Mouse (Mus musculus) lung, postnatal 0 days (tissue): ENCODE measurements around the gene Cldn13. TPM values are rescaled to one million over a fixed set of nuclear protein-coding genes. Genes with fewer than 3 reads are reported as not detected.
"Not testable (repeated sequence)": the region's sequence is repeated elsewhere in the genome, so short reads cannot be mapped to it uniquely, and the experiment has no call there.

Source experiments
- ATAC-seq: fragments of 200-750 bp; cut with Nextera tagmentation; 2 replicates; pipeline ENCODE4 v1.8.0; 2017; ENCODE audit warnings: moderate library complexity
- DNase-seq: peaks from one replicate; pipeline ENCODE4 v3.0.0-alpha.2; 2016; ENCODE audit warnings: low spot score
- H3K27ac ChIP-seq: fragments of 300-500 bp; sonication (generic); 2 replicates; pipeline ENCODE4 v1.5.1; 2014; ENCODE audit warnings: antibody characterized with exemption, mild to moderate bottlenecking, low read length, mixed read lengths
- H3K27me3 ChIP-seq: fragments of 300-500 bp; sonication (generic); replicated peaks from 2 replicates; pipeline ENCODE4 v1.6.1; 2014; ENCODE audit warnings: low read length, mixed read lengths; ENCODE audit not compliant: insufficient read depth
- H3K36me3 ChIP-seq: fragments of 300-500 bp; sonication (generic); 2 replicates; pipeline ENCODE4 v1.6.1; 2014; ENCODE audit warnings: low read length, mixed read lengths; ENCODE audit not compliant: insufficient read depth
- H3K4me1 ChIP-seq: fragments of 300-500 bp; sonication (generic); 2 replicates; pipeline ENCODE4 v1.6.1; 2014; ENCODE audit warnings: antibody characterized with exemption, low read depth, low read length, mixed read lengths; ENCODE audit not compliant: insufficient read depth
- H3K4me2 ChIP-seq: fragments of 300-500 bp; sonication (generic); replicated peaks from 2 replicates; pipeline ENCODE4 v1.6.1; 2014; ENCODE audit warnings: low read depth, mild to moderate bottlenecking, low read length, moderate library complexity, mixed read lengths
- H3K4me3 ChIP-seq: fragments of 300-500 bp; sonication (generic); 2 replicates; pipeline ENCODE4 v1.5.1; 2014; ENCODE audit warnings: low read depth, low read length
- H3K9ac ChIP-seq: fragments of 300-500 bp; sonication (generic); replicated peaks from 2 replicates; pipeline ENCODE4 v1.6.1; 2014; ENCODE audit warnings: low read depth, mild to moderate bottlenecking
- H3K9me3 ChIP-seq: fragments of 300-500 bp; sonication (generic); 2 replicates; pipeline ENCODE4 v1.6.1; 2016; ENCODE audit warnings: low read length, mixed read lengths
- CTCF ChIP-seq: IDR thresholded peaks from 2 replicates; pipeline ENCODE4 v1.5.1; 2016; ENCODE audit warnings: antibody characterized with exemption, mild to moderate bottlenecking
- EP300 ChIP-seq: IDR thresholded peaks from 2 replicates; pipeline ENCODE4 v1.6.1; 2016; ENCODE audit warnings: antibody characterized with exemption, mild to moderate bottlenecking, control low read depth
- WGBS: fragments of 180-500 bp; shearing (Covaris S2); extraction: QIAGEN DNeasy Blood & Tissue Kit; methylation state at CpG from one replicate; pipeline ENCODE4 v1.1.7; 2014; 5-methylcytosine and 5-hydroxymethylcytosine counted together
- polyA plus RNA-seq: library from polyadenylated mRNA; unstranded; fragments of >200 nt; fragmentation: Nextera tagmentation; extraction: Ambion mirVana; gene quantifications from 2 replicates; pipeline ENCODE4 v1.2.1, GENCODE M21; 2015

Cldn13 gene
- polyA plus RNA-seq, 1 experiment from 2014 or later: 1.6 TPM

- no peaks in the 10 kb centered on the region for H3K36me3 ChIP-seq
- DNase-seq: no peak
- H3K4me3 ChIP-seq: peak overlapping the region; percentile 40
- WGBS: 42% methylated on average over 16 of the region's 19 CpGs
- H3K9me3 ChIP-seq: no peaks in the 10 kb centered on the region
- peak overlapping the region; percentile 80 for H3K27ac ChIP-seq
- ATAC-seq: no peak
- H3K27me3 ChIP-seq: no peaks in the 10 kb centered on the region
- peak overlapping the region; percentile 46 for H3K9ac ChIP-seq
- TF ChIP-seq EP300: no peak
- TF ChIP-seq CTCF: no peak
- H3K4me2 ChIP-seq: peak overlapping the region; percentile 50
- peaks cover 9% of the 10 kb centered on the region; the same call in 1 of the 2 replicates for H3K4me1 ChIP-seq
Observed at GRCm38 (mm10) chr5:134945266-134945959, 30.1 kb upstream of the Cldn13 start.

DNA sequence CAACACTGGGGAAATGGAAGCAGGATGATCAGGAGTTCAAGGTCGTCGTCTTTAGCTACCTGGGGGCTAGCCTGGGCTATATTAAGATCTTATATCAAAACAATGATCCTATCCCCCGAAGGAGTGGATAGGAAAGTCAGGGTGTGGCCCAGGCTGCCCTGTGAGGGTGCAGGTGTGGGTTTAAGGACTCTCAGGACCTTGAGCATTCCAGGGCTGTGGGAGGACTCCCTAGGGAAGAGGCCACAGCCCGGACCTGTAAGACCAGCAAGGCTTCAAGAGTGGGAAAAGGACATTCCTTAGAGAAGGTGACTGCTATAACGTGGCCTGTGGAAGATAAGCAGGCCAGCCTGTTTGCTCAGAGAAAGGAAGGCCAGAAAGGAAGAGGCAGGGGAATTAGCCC lies 28.9 kb upstream of the Cldn13 start:
- Histone ChIP-seq H3K9me3 (no peaks in the 10 kb centered on the region), H3K9ac (no peak overlapping the region), H3K27ac (peak overlapping the region; percentile 80; the same call in 1 of the 2 replicates), H3K36me3 (no peaks in the 10 kb centered on the region), H3K4me2 (no peak overlapping the region), H3K27me3 (no peaks in the 10 kb centered on the region), H3K4me1 (peaks cover 9% of the 10 kb centered on the region; the same call in 1 of the 2 replicates), H3K4me3 (no peak overlapping the region)
- peak; percentile 62 for DNase-seq
- ATAC-seq: peak; percentile 57
- peak; percentile 76 for TF ChIP-seq EP300
- TF ChIP-seq CTCF: no peak
- 47% methylated on average over 5 of the region's 5 CpGs for WGBS

DNA sequence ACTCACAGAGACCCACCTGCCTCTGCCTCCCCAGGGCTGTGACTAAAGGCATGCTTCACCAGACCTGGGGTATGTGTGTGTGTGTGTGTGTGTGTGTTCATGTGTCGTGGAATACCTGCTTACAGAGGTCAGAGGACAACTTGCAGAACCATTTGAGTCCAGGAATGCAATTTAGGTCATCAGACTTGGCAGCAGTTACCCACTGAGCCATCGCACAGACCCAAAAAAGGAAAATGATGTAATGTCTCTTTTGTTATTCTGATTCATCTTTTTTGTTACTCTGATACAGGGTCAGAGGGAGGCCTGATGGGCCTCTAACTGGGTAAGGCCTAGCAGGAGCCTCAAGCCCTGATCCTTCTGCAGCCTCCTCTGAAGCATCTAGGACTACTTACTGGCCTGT lies 27.4 kb upstream of the Cldn13 start:
- H3K4me2 ChIP-seq: no peak overlapping the region
- H3K27me3 ChIP-seq: no peaks in the 10 kb centered on the region
- no peaks in the 10 kb centered on the region for H3K9me3 ChIP-seq
- WGBS: 58% methylated on average over 2 of the region's 2 CpGs
- no peak overlapping the region for H3K4me3 ChIP-seq
- H3K27ac ChIP-seq: no peak overlapping the region
- no peak for ATAC-seq
- peak; percentile 51 for DNase-seq
- peak; percentile 48; the same call in 1 of the 2 replicates for TF ChIP-seq EP300
- no peak for TF ChIP-seq CTCF
- H3K9ac ChIP-seq: no peak overlapping the region
- H3K4me1 ChIP-seq: peaks cover 7% of the 10 kb centered on the region; the same call in 1 of the 2 replicates
- no peaks in the 10 kb centered on the region for H3K36me3 ChIP-seq

- 62% methylated on average over 14 of the region's 14 CpGs for WGBS
- ATAC-seq: no peak
Observed at GRCm38 (mm10) chr5:134941472-134942209, 26.3 kb upstream of the Cldn13 start.

DNA sequence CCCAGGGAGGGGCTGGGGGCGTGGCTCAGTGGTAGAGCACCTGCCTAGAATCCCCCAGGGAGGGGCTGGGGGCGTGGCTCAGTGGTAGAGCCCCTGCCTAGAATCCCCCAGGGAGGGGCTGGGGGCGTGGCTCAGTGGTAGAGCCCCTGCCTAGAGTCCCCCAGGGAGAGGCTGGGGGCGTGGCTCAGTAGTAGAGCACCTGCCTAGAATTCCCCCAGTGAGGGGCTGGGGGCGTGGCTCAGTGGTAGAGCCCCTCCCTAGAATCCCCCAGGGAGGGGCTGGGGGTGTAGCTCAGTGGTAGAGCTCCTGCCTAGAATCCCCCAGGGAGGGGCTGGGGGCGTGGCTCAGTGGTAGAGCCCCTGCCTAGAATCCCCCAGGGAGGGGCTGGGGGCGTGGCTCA lies 24.2 kb upstream of the Cldn13 start:
- H3K27ac ChIP-seq: not testable (repeated sequence)

More at GRCm38 (mm10) chr5:134941472-134942209, 26.3 kb upstream of the Cldn13 start:
- H3K27me3 ChIP-seq: no peaks in the 10 kb centered on the region
- no peaks in the 10 kb centered on the region for H3K9me3 ChIP-seq
- TF ChIP-seq CTCF: no peak
- TF ChIP-seq EP300: no peak
- H3K9ac ChIP-seq: no peak overlapping the region
- no peak overlapping the region for H3K4me3 ChIP-seq
- no peak overlapping the region for H3K27ac ChIP-seq
- H3K4me2 ChIP-seq: no peak overlapping the region
- no peaks in the 10 kb centered on the region for H3K36me3 ChIP-seq
- no peaks in the 10 kb centered on the region for H3K4me1 ChIP-seq
- no peak for DNase-seq

GRCm38 (mm10) chr5:134939069-134939468 lies 23.7 kb upstream of the Cldn13 start:
- TF ChIP-seq EP300: no peak
- no peak for TF ChIP-seq CTCF
- Histone ChIP-seq H3K36me3 (no peaks in the 10 kb centered on the region), H3K9ac (no peak overlapping the region), H3K4me1 (no peaks in the 10 kb centered on the region), H3K9me3 (no peaks in the 10 kb centered on the region), H3K4me3 (no peak overlapping the region), H3K4me2 (no peak overlapping the region), H3K27ac (no peak overlapping the region), H3K27me3 (no peaks in the 10 kb centered on the region)
- ATAC-seq (no peak), DNase-seq (no peak)
- WGBS: 79% methylated on average over 3 of the region's 3 CpGs

More for the DNA sequence above, 24.2 kb upstream of the Cldn13 start:
- not testable (repeated sequence) for H3K9ac ChIP-seq, H3K36me3 ChIP-seq, H3K27me3 ChIP-seq, H3K4me1 ChIP-seq, H3K9me3 ChIP-seq, H3K4me3 ChIP-seq, H3K4me2 ChIP-seq, ATAC-seq, DNase-seq
- whole genome bisulfite sequencing: 89% methylated on average over 2 of the region's 7 CpGs
